Mouse (Mus musculus): ENCODE results near the gene Cbfb. TPM values are rescaled to one million over a fixed set of nuclear protein-coding genes. Genes with fewer than 3 reads are reported as not detected.
A peak's percentile ranks its signal among the peaks of the same experiment; 100 is the strongest.

Cbfb gene
- polyA plus RNA-seq, 1 experiment from 2014 or later: 46.1 TPM

GRCm38 (mm10) chr8:105207675-105208273, 37.3 kb downstream of the Cbfb start:
- Histone ChIP-seq H3K4me3 (replicated peaks; ENCODE audit: low read length) (no peak overlapping the region), H3K9me3 (replicated peaks; ENCODE audit: control insufficient read depth, low read length) (no peaks in the 10 kb centered on the region), H3K4me2 (ENCODE audit: low read depth, low read length) (no peak overlapping the region), H3K36me3 (ENCODE audit: control insufficient read depth, insufficient read depth, low read length) (peaks cover 8% of the 10 kb centered on the region), H3K9ac (ENCODE audit: low read length) (no peak overlapping the region), H3K4me1 (ENCODE audit: control insufficient read depth, insufficient read depth, low read length) (no peaks in the 10 kb centered on the region), H3K27ac (ENCODE audit: low read length) (no peak overlapping the region), H3K27me3 (ENCODE audit: control insufficient read depth, insufficient read depth, low read length) (no peaks in the 10 kb centered on the region)
- ATAC-seq (ENCODE audit: insufficient read depth, low FRiP score): no peak
- 88% methylated on average over 2 of the region's 2 CpGs for WGBS

DNA sequence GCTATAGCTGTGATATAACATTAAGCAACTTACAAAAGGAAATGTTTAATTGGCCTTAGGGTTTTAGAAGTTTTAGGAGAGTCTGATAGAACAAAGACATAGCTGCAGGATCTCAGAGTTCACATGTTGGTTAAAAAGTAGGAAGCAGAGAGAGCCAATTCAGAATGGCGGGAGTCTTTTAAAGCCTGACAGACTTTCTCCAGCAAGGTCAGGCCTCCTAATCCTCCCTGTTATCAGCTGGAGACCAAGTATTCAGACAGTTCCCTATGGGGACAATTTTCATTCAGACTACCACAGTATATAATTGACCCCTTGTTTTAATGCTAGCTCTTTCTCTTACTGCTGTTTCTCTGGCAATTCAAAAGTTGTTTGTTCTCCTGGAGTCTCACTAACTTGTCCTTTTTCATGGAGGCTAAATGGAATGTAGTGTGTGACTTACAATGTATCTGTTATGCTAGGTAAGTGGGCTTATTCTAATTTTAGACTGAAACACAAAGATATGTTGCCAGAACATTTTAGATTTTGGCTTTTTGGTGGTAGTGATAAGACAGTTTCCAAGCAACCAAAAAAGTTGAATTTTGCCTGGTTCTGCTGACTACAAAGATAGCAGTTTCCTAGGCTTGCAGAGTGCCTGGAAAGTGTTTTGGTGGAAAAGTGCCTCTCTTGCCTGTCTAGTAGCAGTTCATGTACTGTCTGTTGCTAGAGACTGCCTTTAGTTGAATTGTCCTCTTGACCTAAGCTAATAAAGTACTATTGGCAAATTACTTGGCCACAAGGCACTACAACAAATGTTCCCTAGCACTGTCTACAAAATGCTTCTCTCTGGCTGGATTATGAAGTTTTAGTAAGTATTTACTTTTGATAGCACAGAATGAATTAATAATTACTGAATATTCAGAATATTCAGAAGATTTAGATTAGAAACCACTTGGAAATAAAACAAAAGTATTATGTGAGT, 39.0 kb downstream of the Cbfb start:
- Histone ChIP-seq H3K9ac (ENCODE audit: low read length) (no peak overlapping the region), H3K4me1 (ENCODE audit: control insufficient read depth, insufficient read depth, low read length) (no peaks in the 10 kb centered on the region), H3K36me3 (ENCODE audit: control insufficient read depth, insufficient read depth, low read length) (peaks cover 5% of the 10 kb centered on the region; the same call in 1 of the 2 replicates), H3K4me3 (replicated peaks; ENCODE audit: low read length) (no peak overlapping the region), H3K4me2 (ENCODE audit: low read depth, low read length) (no peak overlapping the region), H3K27me3 (ENCODE audit: control insufficient read depth, insufficient read depth, low read length) (no peaks in the 10 kb centered on the region), H3K9me3 (replicated peaks; ENCODE audit: control insufficient read depth, low read length) (no peaks in the 10 kb centered on the region), H3K27ac (ENCODE audit: low read length) (no peak overlapping the region)
- ATAC-seq (ENCODE audit: insufficient read depth, low FRiP score): no peak
- WGBS: 71% methylated on average over 1 of the region's 1 CpGs

GRCm38 (mm10) chr8:105214104-105214503, 43.6 kb downstream of the Cbfb start:
- no peak overlapping the region for H3K4me2 ChIP-seq (ENCODE audit: low read depth, low read length)
- 87% methylated on average over 5 of the region's 5 CpGs for WGBS
- ATAC-seq (ENCODE audit: insufficient read depth, low FRiP score): no peak
- no peaks in the 10 kb centered on the region for H3K4me1 ChIP-seq (ENCODE audit: control insufficient read depth, insufficient read depth, low read length)
- no peak overlapping the region for H3K4me3 ChIP-seq (replicated peaks; ENCODE audit: low read length)
- H3K27ac ChIP-seq (ENCODE audit: low read length): no peak overlapping the region
- H3K9ac ChIP-seq (ENCODE audit: low read length): no peak overlapping the region
- 0 out of 2 replicates have a peak, but pooled peaks cover 5% of the 10 kb centered on the region for H3K36me3 ChIP-seq (ENCODE audit: control insufficient read depth, insufficient read depth, low read length)
- H3K9me3 ChIP-seq (replicated peaks; ENCODE audit: control insufficient read depth, low read length): no peaks in the 10 kb centered on the region
- no peaks in the 10 kb centered on the region for H3K27me3 ChIP-seq (ENCODE audit: control insufficient read depth, insufficient read depth, low read length)

GRCm38 (mm10) chr8:105217926-105218522, 47.5 kb downstream of the Cbfb start:
- Histone ChIP-seq H3K36me3 (ENCODE audit: control insufficient read depth, insufficient read depth, low read length) (0 out of 2 replicates have a peak, but pooled peaks cover 5% of the 10 kb centered on the region), H3K4me3 (replicated peaks; ENCODE audit: low read length) (no peak overlapping the region), H3K27ac (ENCODE audit: low read length) (no peak overlapping the region), H3K9ac (ENCODE audit: low read length) (no peak overlapping the region), H3K4me1 (ENCODE audit: control insufficient read depth, insufficient read depth, low read length) (no peaks in the 10 kb centered on the region), H3K27me3 (ENCODE audit: control insufficient read depth, insufficient read depth, low read length) (no peaks in the 10 kb centered on the region), H3K9me3 (replicated peaks; ENCODE audit: control insufficient read depth, low read length) (no peaks in the 10 kb centered on the region), H3K4me2 (ENCODE audit: low read depth, low read length) (no peak overlapping the region)
- no peak for ATAC-seq (ENCODE audit: insufficient read depth, low FRiP score)
- 79% methylated on average over 5 of the region's 5 CpGs for WGBS

- Histone ChIP-seq H3K36me3 (ENCODE audit: control insufficient read depth, insufficient read depth, low read length) (no peaks in the 10 kb centered on the region), H3K4me3 (replicated peaks; ENCODE audit: low read length) (no peak overlapping the region), H3K9me3 (replicated peaks; ENCODE audit: control insufficient read depth, low read length) (no peaks in the 10 kb centered on the region), H3K4me1 (ENCODE audit: control insufficient read depth, insufficient read depth, low read length) (peaks cover 21% of the 10 kb centered on the region), H3K9ac (ENCODE audit: low read length) (no peak overlapping the region), H3K4me2 (ENCODE audit: low read depth, low read length) (no peak overlapping the region; the same call in 1 of the 2 replicates), H3K27ac (ENCODE audit: low read length) (peak overlapping the region; percentile 77; the same call in 1 of the 2 replicates), H3K27me3 (ENCODE audit: control insufficient read depth, insufficient read depth, low read length) (no peaks in the 10 kb centered on the region)
- ATAC-seq (ENCODE audit: insufficient read depth, low FRiP score): no peak
- WGBS: 80% methylated on average over 7 of the region's 7 CpGs
Observed at GRCm38 (mm10) chr8:105223850-105224249, 53.4 kb downstream of the Cbfb start.

- peak within 1 kb of the TSS; percentile 92 for H3K9ac ChIP-seq (ENCODE audit: low read length)
- ATAC-seq (ENCODE audit: insufficient read depth, low FRiP score): peak; percentile 92
- 3% methylated on average over 34 of the region's 34 CpGs for WGBS
- H3K27ac ChIP-seq (ENCODE audit: low read length): peak within 1 kb of the TSS; percentile 90
- H3K4me2 ChIP-seq (ENCODE audit: low read depth, low read length): peak within 1 kb of the TSS; percentile 62
- no peaks in the 10 kb centered on the region for H3K9me3 ChIP-seq (replicated peaks; ENCODE audit: control insufficient read depth, low read length)
- no peaks in the 10 kb centered on the region for H3K36me3 ChIP-seq (ENCODE audit: control insufficient read depth, insufficient read depth, low read length)
- peaks cover 21% of the 10 kb centered on the region for H3K4me1 ChIP-seq (ENCODE audit: control insufficient read depth, insufficient read depth, low read length)
- peak within 1 kb of the TSS; percentile 97 for H3K4me3 ChIP-seq (replicated peaks; ENCODE audit: low read length)
- H3K27me3 ChIP-seq (ENCODE audit: control insufficient read depth, insufficient read depth, low read length): no peaks in the 10 kb centered on the region
Observed at GRCm38 (mm10) chr8:105224413-105225271, 54.2 kb downstream of the Cbfb start, which contains the start of gene D230025D16Rik. TSS of gene D230025D16Rik (plus strand) at chr8:105225145.

- WGBS: 1% methylated on average over 27 of the region's 27 CpGs
- Histone ChIP-seq H3K27ac (ENCODE audit: low read length) (peak overlapping the region; percentile 90), H3K9me3 (replicated peaks; ENCODE audit: control insufficient read depth, low read length) (no peaks in the 10 kb centered on the region), H3K9ac (ENCODE audit: low read length) (peak overlapping the region; percentile 92), H3K4me1 (ENCODE audit: control insufficient read depth, insufficient read depth, low read length) (peaks cover 21% of the 10 kb centered on the region), H3K27me3 (ENCODE audit: control insufficient read depth, insufficient read depth, low read length) (no peaks in the 10 kb centered on the region), H3K36me3 (ENCODE audit: control insufficient read depth, insufficient read depth, low read length) (no peaks in the 10 kb centered on the region), H3K4me2 (ENCODE audit: low read depth, low read length) (peak overlapping the region; percentile 62), H3K4me3 (replicated peaks; ENCODE audit: low read length) (peak overlapping the region; percentile 97)
- ATAC-seq (ENCODE audit: insufficient read depth, low FRiP score): no peak
Observed at GRCm38 (mm10) chr8:105225272-105225593, 54.8 kb downstream of the Cbfb start.

DNA sequence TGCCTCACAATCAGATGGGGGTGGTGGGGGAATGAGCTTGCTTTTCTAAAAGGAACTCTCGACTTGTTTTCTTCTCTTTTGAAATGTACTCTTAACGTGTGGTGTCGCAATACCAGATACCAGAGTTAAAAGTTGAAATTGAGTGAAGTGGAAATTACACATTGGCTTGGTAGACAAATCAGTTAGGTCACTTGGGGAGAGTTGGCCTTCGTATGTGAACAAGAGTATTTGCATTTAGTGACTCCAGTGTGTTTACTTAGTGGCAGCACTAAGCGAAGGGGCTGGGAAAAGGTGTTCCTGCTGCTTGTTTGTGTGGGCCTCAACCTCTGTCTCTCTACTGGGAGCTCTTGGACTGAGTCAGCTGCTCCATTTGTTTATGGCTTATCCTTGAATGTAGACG, 55.4 kb downstream of the Cbfb start:
- H3K4me2 ChIP-seq (ENCODE audit: low read depth, low read length): peak overlapping the region; percentile 62
- H3K9ac ChIP-seq (ENCODE audit: low read length): peak overlapping the region; percentile 92
- H3K27me3 ChIP-seq (ENCODE audit: control insufficient read depth, insufficient read depth, low read length): no peaks in the 10 kb centered on the region
- H3K27ac ChIP-seq (ENCODE audit: low read length): peak overlapping the region; percentile 90
- peak; percentile 25; the same call in 1 of the 2 replicates for ATAC-seq (ENCODE audit: insufficient read depth, low FRiP score)
- 10% methylated on average over 6 of the region's 6 CpGs for WGBS
- no peaks in the 10 kb centered on the region for H3K9me3 ChIP-seq (replicated peaks; ENCODE audit: control insufficient read depth, low read length)
- peak overlapping the region; percentile 97 for H3K4me3 ChIP-seq (replicated peaks; ENCODE audit: low read length)
- H3K36me3 ChIP-seq (ENCODE audit: control insufficient read depth, insufficient read depth, low read length): no peaks in the 10 kb centered on the region
- H3K4me1 ChIP-seq (ENCODE audit: control insufficient read depth, insufficient read depth, low read length): peaks cover 21% of the 10 kb centered on the region
